8 mouse cellular contexts compared by ENCODE assay signal in genomic region chr5:111682899-111683298, GRCm38 (mm10). TPM values are rescaled to one million over a fixed set of nuclear protein-coding genes. Genes with fewer than 3 reads are reported as not detected.
DNase-seq lines count a peak whose midpoint lies in the region; ATAC-seq and TF ChIP-seq lines count a peak whose summit lies in the region.

No protein-coding gene starts in this region.

- H3K4me3 ChIP-seq in forebrain, embryonic 13.5 days = no peak overlapping the region
- no peak overlapping the region for H3K4me3 ChIP-seq in forebrain, embryonic 15.5 days
- no peak overlapping the region for H3K4me3 ChIP-seq in testis, adult 2 months (ENCODE audit: control insufficient read depth, low read depth, low read length)
- no peak overlapping the region for H3K4me3 ChIP-seq in lung, embryonic 14.5 days (ENCODE audit: low read depth, low read length)

- no peak overlapping the region for H3K9ac ChIP-seq in forebrain, embryonic 13.5 days
- H3K9ac ChIP-seq in forebrain, embryonic 15.5 days (replicated peaks) = no peak overlapping the region
- no peak overlapping the region for H3K9ac ChIP-seq in lung, embryonic 14.5 days

- peak; percentile 52; the same call in 1 of the 2 replicates for TF ChIP-seq CTCF in testis, adult 2 months (IDR thresholded peaks at IDR 0.05; ENCODE audit: control insufficient read depth, insufficient read depth, insufficient replicate concordance, low read depth, low read length)
- peak; percentile 70 for TF ChIP-seq CTCF in lung, embryonic 14.5 days (IDR thresholded peaks at IDR 0.05; ENCODE audit: low read depth)

- no peak for ATAC-seq in forebrain, embryonic 13.5 days
- ATAC-seq in forebrain, embryonic 15.5 days (replicated peaks) = no peak
- peak; percentile 48; the same call in 1 of the 2 replicates for ATAC-seq in lung, embryonic 14.5 days (ENCODE audit: insufficient read depth)

- 0 out of 2 replicates have a peak overlapping the region, but pooled peaks have one; percentile 85 for H3K27ac ChIP-seq in forebrain, embryonic 13.5 days
- H3K27ac ChIP-seq in forebrain, embryonic 15.5 days (replicated peaks) = no peak overlapping the region
- H3K27ac ChIP-seq in testis, adult 2 months (ENCODE audit: control insufficient read depth, insufficient read depth, low read depth, low read length) = no peak overlapping the region
- no peak overlapping the region for H3K27ac ChIP-seq in lung, embryonic 14.5 days (ENCODE audit: low read depth)

- no peaks in the 10 kb centered on the region for H3K9me3 ChIP-seq in forebrain, embryonic 13.5 days (replicated peaks)
- no peaks in the 10 kb centered on the region for H3K9me3 ChIP-seq in forebrain, embryonic 15.5 days
- no peaks in the 10 kb centered on the region for H3K9me3 ChIP-seq in lung, embryonic 14.5 days (ENCODE audit: low read depth, low read length)

- no peak for DNase-seq in testis, postnatal 14 days (ENCODE audit: low spot score)
- DNase-seq in heart, adult 8-10 months (ENCODE audit: low spot score) = peak; percentile 49
- peak; percentile 68 for DNase-seq in lung, embryonic 14.5 days
- DNase-seq in frontal cortex, adult 2 months (ENCODE audit: extremely low spot score in 1 of 2, low spot score in 1 of 2) = no peak
- no peak for DNase-seq in cerebellum, adult 9-11 months

- no peak for TF ChIP-seq POLR2A in testis, adult 2 months (IDR thresholded peaks at IDR 0.05; ENCODE audit: control insufficient read depth, low read depth, low read length)

- H3K4me1 ChIP-seq in forebrain, embryonic 13.5 days = peaks cover 62% of the 10 kb centered on the region
- peaks cover 36% of the 10 kb centered on the region for H3K4me1 ChIP-seq in forebrain, embryonic 15.5 days
- H3K4me1 ChIP-seq in testis, adult 2 months (ENCODE audit: control insufficient read depth, insufficient read depth, low read length) = no peaks in the 10 kb centered on the region
- peaks cover 8% of the 10 kb centered on the region; the same call in 1 of the 2 replicates for H3K4me1 ChIP-seq in lung, embryonic 14.5 days (ENCODE audit: insufficient read depth)

- no peak overlapping the region for H3K4me2 ChIP-seq in forebrain, embryonic 13.5 days
- no peak overlapping the region for H3K4me2 ChIP-seq in forebrain, embryonic 15.5 days (replicated peaks)
- no peak overlapping the region for H3K4me2 ChIP-seq in lung, embryonic 14.5 days

- H3K27me3 ChIP-seq in forebrain, embryonic 13.5 days = no peaks in the 10 kb centered on the region
- no peaks in the 10 kb centered on the region for H3K27me3 ChIP-seq in forebrain, embryonic 15.5 days
- H3K27me3 ChIP-seq in testis, adult 2 months (ENCODE audit: control insufficient read depth, insufficient read depth, low read length) = no peaks in the 10 kb centered on the region
- H3K27me3 ChIP-seq in lung, embryonic 14.5 days (ENCODE audit: insufficient read depth, low read length) = no peaks in the 10 kb centered on the region

- H3K36me3 ChIP-seq in forebrain, embryonic 13.5 days (ENCODE audit: poor library complexity, severe bottlenecking) = no peaks in the 10 kb centered on the region
- no peaks in the 10 kb centered on the region for H3K36me3 ChIP-seq in forebrain, embryonic 15.5 days
- H3K36me3 ChIP-seq in testis, adult 2 months (ENCODE audit: control insufficient read depth, insufficient read depth, low read length) = no peaks in the 10 kb centered on the region
- no peaks in the 10 kb centered on the region for H3K36me3 ChIP-seq in lung, embryonic 14.5 days (ENCODE audit: insufficient read depth)

RNA-seq across cellular contexts. Expression of gene Gm26897, which starts 50.8 kb away (rescaled TPM):
- not detected in 2 replicates for polyA plus RNA-seq in forebrain, embryonic 13.5 days (2015; fragmentation: Nextera tagmentation; extraction: Ambion mirVana)
- polyA plus RNA-seq in forebrain, embryonic 15.5 days (2015; fragmentation: Nextera tagmentation; extraction: Ambion mirVana) = not detected in 2 replicates
- polyA plus RNA-seq in testis, adult 2 months (2012; rRNA removed) = not detected in 2 replicates
- total RNA-seq in heart, adult 8-10 months (2022) = not detected
- polyA plus RNA-seq in lung, embryonic 14.5 days (2014; fragmentation: Nextera tagmentation; extraction: Ambion mirVana) = not detected in 2 replicates
- not detected in 2 replicates for polyA plus RNA-seq in frontal cortex, adult 2 months (2012; rRNA removed)

Comparison
In these comparisons a context has a peak if more than half of its experiments do, and no peak if none do; other contexts are left out.
1. DNase-seq: peak in heart, adult 8-10 months (single experiment) and lung, embryonic 14.5 days (single experiment); none in testis, postnatal 14 days (single experiment), frontal cortex, adult 2 months (0 of 2) and cerebellum, adult 9-11 months (single experiment).